Mouse (Mus musculus) mouse trophoblast stem cell (cell line): Measurements from ENCODE around the gene Vmn2r54.
"Not testable (repeated sequence)": the region's sequence is repeated elsewhere in the genome, so short reads cannot be mapped to it uniquely, and the experiment has no call there.

Source experiments
- in situ Hi-C, 2 experiments: fragments of 300-500 bp; cut with MseI, MboI; formaldehyde crosslinking; loops; 2 replicates in 1 of 2; 3 replicates in 1 of 2; pipeline ENCODE4 v1.15.1; 2025

Gene Vmn2r54

GRCm38 (mm10) chr7:12640219-12640618 lies at the start of gene Vmn2r54:
Gene Vmn2r54 (minus strand): TSS chr7:12640319.
- in situ Hi-C loops = not testable (repeated sequence)

- in situ Hi-C loops = not testable (repeated sequence)
Measured at GRCm38 (mm10) chr7:12684903-12685302, 44.8 kb upstream of the Vmn2r54 start, which contains the start of gene Vmn2r55. Gene Vmn2r55 (minus strand): TSS chr7:12685003.

GRCm38 (mm10) chr7:12608688-12609087 lies 31.4 kb downstream of the Vmn2r54 start, which contains the start of gene Vmn2r53:
Gene Vmn2r53 (minus strand): TSS chr7:12608788.
- in situ Hi-C loops = no loop called here
